Mouse (Mus musculus): Measurements from ENCODE around the gene Pkd1.

Pkd1 gene

DNA sequence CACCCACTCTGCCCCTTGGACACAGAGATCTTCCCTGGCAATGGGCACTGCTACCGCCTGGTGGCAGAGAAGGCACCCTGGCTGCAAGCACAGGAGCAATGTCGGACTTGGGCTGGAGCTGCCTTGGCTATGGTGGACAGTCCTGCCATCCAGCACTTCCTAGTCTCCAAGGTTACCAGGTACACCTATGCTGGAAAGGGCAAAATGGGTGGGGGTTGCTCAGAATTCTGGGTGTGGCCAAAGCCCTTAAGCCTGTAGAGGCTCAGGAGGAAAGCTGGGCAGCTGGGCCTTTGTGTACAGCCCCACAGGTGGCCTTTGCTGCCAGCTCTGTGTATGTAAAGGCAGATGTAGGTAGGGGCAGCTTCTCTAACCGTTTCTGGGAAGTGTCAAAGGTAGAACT, 16.2 kb downstream of the Pkd1 start:
- DNase-seq (ENCODE audit: low spot score) = no peak

- no peak for DNase-seq (ENCODE audit: low spot score)
Measured at GRCm38 (mm10) chr17:24567034-24567779, 17.6 kb downstream of the Pkd1 start.

- DNase-seq (ENCODE audit: low spot score) = no peak
Measured at GRCm38 (mm10) chr17:24569837-24570236, 20.2 kb downstream of the Pkd1 start.

- DNase-seq (ENCODE audit: low spot score) = no peak
Measured at GRCm38 (mm10) chr17:24572651-24573245, 23.1 kb downstream of the Pkd1 start.

GRCm38 (mm10) chr17:24573811-24574210, 24.2 kb downstream of the Pkd1 start:
- DNase-seq (ENCODE audit: low spot score) = no peak

DNA sequence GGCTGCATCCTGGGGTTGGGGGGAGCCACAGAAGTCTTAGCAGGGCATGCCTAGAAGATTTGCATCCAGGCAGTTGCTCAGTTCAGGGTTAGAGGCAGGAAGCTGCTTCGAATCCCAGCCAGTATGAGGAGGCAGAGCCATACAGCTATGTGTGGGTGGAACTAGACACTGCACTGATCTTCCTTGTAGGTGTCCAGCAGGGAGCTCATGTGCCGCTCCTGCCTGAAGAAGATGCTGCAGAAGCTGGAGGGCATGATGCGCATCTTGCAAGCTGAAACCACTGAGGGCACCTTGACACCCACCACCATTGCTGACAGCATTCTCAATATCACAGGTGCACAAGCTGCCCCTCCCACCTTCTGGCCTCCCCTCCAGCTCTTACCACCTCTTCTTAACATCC, 29.9 kb downstream of the Pkd1 start:
- no peak for DNase-seq (ENCODE audit: low spot score)

DNA sequence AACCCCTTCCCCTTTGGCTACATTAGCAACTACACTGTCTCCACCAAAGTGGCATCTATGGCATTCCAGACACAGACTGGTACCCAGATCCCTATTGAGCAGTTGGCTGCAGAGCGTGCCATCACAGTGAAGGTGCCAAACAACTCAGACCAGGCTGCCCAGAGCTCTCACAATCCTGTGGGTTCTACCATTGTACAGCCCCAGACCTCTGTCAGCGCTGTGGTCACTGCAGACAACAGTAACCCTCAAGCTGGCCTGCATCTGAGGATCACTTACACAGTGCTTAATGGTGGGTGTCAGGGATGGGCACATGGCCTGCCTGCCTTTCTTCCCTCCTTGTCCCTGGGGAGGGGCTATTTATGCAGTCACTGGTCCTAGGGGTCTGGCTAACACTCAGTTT, 30.7 kb downstream of the Pkd1 start:
- DNase-seq (ENCODE audit: low spot score) = no peak

GRCm38 (mm10) chr17:24583599-24584460, 34.2 kb downstream of the Pkd1 start:
- DNase-seq (ENCODE audit: low spot score) = no peak

DNA sequence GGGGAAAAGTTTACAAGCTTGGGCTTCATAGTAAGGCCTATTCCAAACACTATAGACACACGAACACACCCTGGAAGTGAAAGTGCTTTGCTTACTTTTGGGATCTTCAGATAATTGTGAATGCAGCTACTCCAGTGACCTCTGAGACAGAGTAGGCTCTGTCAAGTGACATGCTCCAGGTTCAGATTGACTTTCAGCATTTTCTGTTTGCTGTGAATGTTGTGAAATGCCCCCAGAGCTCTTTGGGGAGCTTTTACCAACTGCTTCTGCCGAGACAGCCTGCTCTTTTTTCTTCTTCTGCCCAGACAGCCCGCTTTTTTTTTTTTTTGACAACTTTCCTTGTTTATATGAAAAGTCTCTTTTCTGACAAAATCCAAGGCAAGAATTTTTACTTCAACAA, 34.9 kb downstream of the Pkd1 start:
- no peak for DNase-seq (ENCODE audit: low spot score)

GRCm38 (mm10) chr17:24586532-24586931, 36.9 kb downstream of the Pkd1 start:
- DNase-seq (ENCODE audit: low spot score) = no peak

DNA sequence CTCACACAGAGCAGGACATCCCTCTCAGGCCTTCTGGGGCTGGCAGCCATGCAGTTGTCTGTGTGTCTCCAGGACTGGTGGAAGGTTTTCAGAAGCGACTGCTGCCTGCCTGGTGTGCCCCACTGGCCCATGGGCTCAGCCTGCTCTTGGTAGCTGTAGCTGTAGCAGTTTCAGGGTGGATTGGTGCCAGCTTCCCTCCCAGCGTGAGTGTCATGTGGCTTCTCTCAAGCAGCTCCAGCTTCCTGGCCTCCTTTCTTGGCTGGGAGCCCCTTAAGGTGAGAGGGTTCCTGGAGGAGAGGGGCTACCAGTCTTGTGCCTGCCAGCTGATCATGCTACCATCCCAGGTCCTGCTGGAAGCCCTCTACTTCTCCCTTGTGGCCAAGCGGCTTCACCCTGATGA, 41.3 kb downstream of the Pkd1 start:
- DNase-seq (ENCODE audit: low spot score) = no peak

GRCm38 (mm10) chr17:24591695-24592094, 42.1 kb downstream of the Pkd1 start:
- no peak for DNase-seq (ENCODE audit: low spot score)

GRCm38 (mm10) chr17:24593248-24593647, 43.6 kb downstream of the Pkd1 start:
- no peak for DNase-seq (ENCODE audit: low spot score)

DNA sequence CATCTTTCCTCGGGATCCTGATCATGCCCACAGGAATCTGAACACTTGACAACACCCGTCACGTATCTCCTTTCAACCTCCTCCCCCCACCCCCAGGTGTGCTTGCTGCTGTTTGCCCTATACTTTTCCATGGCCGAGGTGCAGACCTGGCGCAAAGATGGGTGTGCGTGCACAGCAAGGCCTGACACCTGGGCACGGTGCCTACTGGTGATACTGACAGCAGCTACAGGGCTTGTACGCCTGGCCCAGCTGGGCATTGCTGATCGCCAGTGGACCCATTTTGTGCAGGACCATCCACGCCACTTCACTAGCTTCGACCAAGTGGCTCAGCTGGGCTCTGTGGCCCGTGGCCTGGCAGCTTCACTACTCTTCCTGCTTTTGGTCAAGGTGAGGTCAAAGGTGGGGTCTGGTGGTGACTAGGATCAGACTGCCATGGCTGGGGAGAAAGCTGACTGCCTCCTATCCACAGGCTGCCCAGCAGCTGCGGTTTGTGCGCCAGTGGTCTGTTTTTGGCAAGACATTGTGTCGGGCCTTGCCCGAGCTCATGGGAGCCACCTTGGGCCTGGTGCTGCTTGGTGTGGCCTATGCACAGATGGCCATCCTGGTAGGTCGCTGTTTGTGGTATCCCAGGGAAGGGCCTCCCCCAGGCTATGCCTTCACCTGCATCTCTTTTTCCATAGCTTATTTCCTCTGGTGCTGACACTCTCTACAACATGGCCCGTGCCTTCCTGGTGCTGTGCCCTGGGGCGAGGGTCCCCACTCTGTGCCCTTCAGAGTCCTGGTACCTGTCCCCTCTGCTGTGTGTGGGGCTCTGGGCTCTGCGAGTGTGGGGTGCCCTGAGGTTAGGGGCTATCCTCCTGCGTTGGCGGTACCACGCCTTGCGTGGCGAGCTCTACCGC, 44.6 kb downstream of the Pkd1 start:
- no peak for DNase-seq (ENCODE audit: low spot score)

DNA sequence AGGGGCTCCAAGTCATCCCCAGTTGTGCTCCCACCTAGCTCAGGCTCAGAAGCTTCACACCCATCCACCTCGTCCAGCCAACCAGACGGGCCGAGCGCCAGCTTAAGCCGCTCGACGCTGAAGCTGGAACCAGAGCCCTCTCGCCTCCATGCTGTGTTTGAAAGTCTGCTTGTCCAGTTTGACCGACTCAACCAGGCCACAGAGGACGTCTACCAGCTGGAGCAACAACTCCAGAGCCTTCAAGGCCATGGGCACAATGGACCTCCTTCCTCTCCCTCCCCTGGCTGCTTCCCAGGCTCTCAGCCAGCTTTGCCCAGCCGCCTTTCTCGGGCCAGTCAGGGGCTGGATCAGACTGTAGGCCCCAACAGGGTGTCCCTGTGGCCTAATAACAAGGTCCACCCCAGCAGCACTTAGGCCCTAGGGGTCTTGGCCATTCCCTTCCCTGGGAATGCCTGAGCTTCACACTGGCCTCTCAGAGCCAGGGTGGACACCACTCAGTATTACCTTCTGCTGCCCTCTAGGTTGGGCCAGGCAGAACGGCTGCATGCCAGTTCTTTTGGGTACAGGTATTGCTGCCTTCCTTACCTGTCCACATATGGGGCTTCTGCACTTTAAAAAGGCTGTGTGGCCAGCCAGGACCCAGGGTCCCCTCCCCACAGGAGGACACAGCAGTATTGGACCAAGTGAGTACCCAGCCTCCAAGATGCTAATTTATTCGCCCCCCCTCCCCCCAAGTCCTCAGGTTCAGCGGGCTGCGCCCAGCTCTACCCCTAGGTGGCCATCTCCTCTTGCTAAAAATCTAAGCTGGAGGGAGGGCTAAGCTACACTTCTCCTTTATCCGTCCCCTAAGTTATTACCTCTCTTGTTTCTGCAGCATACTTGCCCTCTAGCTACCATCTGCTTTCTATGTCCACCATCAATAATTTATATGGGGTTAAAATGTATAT, 45.8 kb downstream of the Pkd1 start:
- no peak for DNase-seq (ENCODE audit: low spot score)

DNA sequence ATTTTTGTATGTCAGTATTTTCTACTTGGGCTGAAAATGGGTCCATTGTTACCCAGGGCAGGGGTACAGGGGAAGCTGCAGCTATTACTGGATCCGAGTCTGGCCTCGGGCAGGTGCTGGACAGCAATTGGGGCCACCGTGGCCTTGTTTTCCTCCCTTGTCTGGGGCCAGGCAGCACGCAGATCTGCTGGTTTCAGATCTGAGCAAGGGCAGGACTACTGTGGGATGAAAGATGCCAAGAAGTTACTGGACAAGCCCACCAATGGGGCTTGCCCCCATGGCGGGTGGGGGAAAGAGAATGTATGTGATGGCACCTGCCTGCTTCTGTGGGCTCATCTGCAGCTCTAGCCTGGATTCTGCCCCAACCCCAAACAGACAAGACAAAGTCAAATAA, 46.4 kb downstream of the Pkd1 start:
- DNase-seq (ENCODE audit: low spot score) = no peak

GRCm38 (mm10) chr17:24596471-24597183, 47.0 kb downstream of the Pkd1 start:
- no peak for DNase-seq (ENCODE audit: low spot score)

DNA sequence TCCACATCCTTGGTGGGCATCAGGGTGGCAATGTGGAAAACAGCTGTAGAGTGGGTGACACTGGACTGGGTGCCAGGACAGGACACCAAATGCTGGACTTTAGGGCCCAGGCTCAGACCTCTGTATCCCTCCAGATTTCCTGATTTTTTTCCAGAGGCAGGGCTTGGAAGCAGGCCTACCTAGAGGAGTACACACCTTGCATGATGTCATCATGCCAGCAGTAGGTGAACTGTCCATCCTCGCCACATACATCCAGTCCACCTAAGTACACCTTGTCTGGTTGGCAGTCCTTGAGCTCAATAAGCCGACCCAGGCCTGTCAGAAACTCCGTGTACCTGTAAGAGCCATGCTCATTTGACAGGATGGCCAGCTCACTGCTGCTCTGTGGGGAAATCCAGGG, 48.4 kb downstream of the Pkd1 start:
- no peak for DNase-seq (ENCODE audit: low spot score)

- no peak for DNase-seq (ENCODE audit: low spot score)
Measured at GRCm38 (mm10) chr17:24600502-24600901, 50.9 kb downstream of the Pkd1 start.

GRCm38 (mm10) chr17:24603961-24604360, 54.3 kb downstream of the Pkd1 start:
- DNase-seq (ENCODE audit: low spot score) = no peak
